Mouse (Mus musculus) spleen, adult 2 months (tissue): ENCODE data around the gene Cd3eap. TPM values are rescaled to one million over a fixed set of nuclear protein-coding genes. Genes with fewer than 3 reads are reported as not detected.

Experiments used
- DNase-seq, 2 experiments: peaks; one replicate each; pipeline versions ENCODE4 v3.0.0 to v3.0.0-alpha.2; 2012 to 2021; ENCODE audit warnings: low spot score in 2 of 2, low read depth in 1 of 2
- H3K27ac ChIP-seq: fragments of 200-500 bp; 2 replicates; pipeline ENCODE4 v1.5.1; 2012; ENCODE audit warnings: low read length, inconsistent platforms; ENCODE audit not compliant: insufficient read depth
- H3K27me3 ChIP-seq: fragments of 200-500 bp; 2 replicates; pipeline ENCODE4 v1.6.1; 2012; ENCODE audit warnings: mild to moderate bottlenecking, moderate library complexity, low read length, inconsistent platforms; ENCODE audit not compliant: control insufficient read depth, insufficient read depth
- H3K36me3 ChIP-seq: fragments of 200-500 bp; 2 replicates; pipeline ENCODE4 v1.6.1; 2012; ENCODE audit warnings: mild to moderate bottlenecking, low read length, inconsistent platforms; ENCODE audit not compliant: control insufficient read depth, insufficient read depth
- H3K4me1 ChIP-seq: fragments of 200-500 bp; 2 replicates; pipeline ENCODE4 v1.6.1; 2011; ENCODE audit warnings: inconsistent platforms; ENCODE audit not compliant: control insufficient read depth, insufficient read depth, insufficient read length
- H3K4me3 ChIP-seq: fragments of 200-500 bp; 2 replicates; pipeline ENCODE4 v1.5.1; 2011; ENCODE audit warnings: mild to moderate bottlenecking, inconsistent platforms; ENCODE audit not compliant: insufficient read depth, insufficient read length; ENCODE audit errors: extremely low read depth
- CTCF ChIP-seq: fragments of 200-500 bp; IDR thresholded peaks from 2 replicates; pipeline ENCODE4 v1.5.1; 2011; ENCODE audit warnings: mild to moderate bottlenecking, inconsistent platforms; ENCODE audit not compliant: insufficient read depth, insufficient read length, insufficient replicate concordance; ENCODE audit errors: extremely low read depth
- POLR2A ChIP-seq: fragments of 200-500 bp; IDR thresholded peaks from 2 replicates; pipeline ENCODE4 v1.6.1; 2011; ENCODE audit warnings: low read depth, low read length, inconsistent platforms
- WGBS: fragments of 180-500 bp; shearing (Covaris S2); methylation state at CpG from one replicate; pipeline ENCODE4 v1.1.7; 2018; 5-methylcytosine and 5-hydroxymethylcytosine counted together
- polyA plus RNA-seq: library from polyadenylated mRNA; depleted of rRNA; stranded (reverse); fragments of >200 nt; gene quantifications from 2 replicates; pipeline ENCODE4 v1.2.3, GENCODE M21; 2012

Gene Cd3eap
- polyA plus RNA-seq, 1 experiment: 5.8 TPM

GRCm38 (mm10) chr7:19344237-19344847 is 14.9 kb downstream of the Cd3eap start, which contains the start of gene Ercc1:
Gene Ercc1, plus strand, starts transcription at chr7:19344778.
- Histone ChIP-seq H3K27ac (peak within 1 kb of the TSS; percentile 94), H3K36me3 (peaks cover 5% of the 10 kb centered on the region), H3K4me3 (peak within 1 kb of the TSS; percentile 92), H3K27me3 (peaks cover 9% of the 10 kb centered on the region), H3K4me1 (peaks cover 13% of the 10 kb centered on the region)
- no peak for DNase-seq
- 10% methylated on average over 12 of the region's 12 CpGs for WGBS
- TF ChIP-seq POLR2A (no peak), CTCF (no peak)

GRCm38 (mm10) chr7:19343210-19343808 is 16.0 kb downstream of the Cd3eap start:
- Histone ChIP-seq H3K4me1 (peaks cover 13% of the 10 kb centered on the region), H3K27me3 (peaks cover 9% of the 10 kb centered on the region), H3K36me3 (peaks cover under 1% of the 10 kb centered on the region; the same call in 1 of the 2 replicates), H3K4me3 (no peak overlapping the region), H3K27ac (no peak overlapping the region)
- TF ChIP-seq POLR2A (no peak), CTCF (peak; percentile 91; the same call in 1 of the 2 replicates)
- peak in 1 of 2 experiments; percentile 67 for DNase-seq
- under 1% methylated on average over 11 of the region's 11 CpGs for WGBS

GRCm38 (mm10) chr7:19342481-19343027 is 16.7 kb downstream of the Cd3eap start:
- Histone ChIP-seq H3K27me3 (peaks cover 9% of the 10 kb centered on the region), H3K36me3 (no peaks in the 10 kb centered on the region), H3K4me1 (peaks cover 13% of the 10 kb centered on the region), H3K27ac (no peak overlapping the region), H3K4me3 (peak overlapping the region; percentile 44; the same call in 1 of the 2 replicates)
- no peak for TF ChIP-seq POLR2A
- peak; percentile 87 for TF ChIP-seq CTCF
- peak in 1 of 2 experiments; percentile 73 for DNase-seq
- under 1% methylated on average over 27 of the region's 27 CpGs for WGBS

GRCm38 (mm10) chr7:19341761-19342409 is 17.4 kb downstream of the Cd3eap start:
- peaks cover 13% of the 10 kb centered on the region for H3K4me1 ChIP-seq
- WGBS: 1% methylated on average over 41 of the region's 41 CpGs
- no peak overlapping the region for H3K27ac ChIP-seq
- peaks cover 9% of the 10 kb centered on the region for H3K27me3 ChIP-seq
- no peak for DNase-seq
- no peak overlapping the region for H3K4me3 ChIP-seq
- no peaks in the 10 kb centered on the region for H3K36me3 ChIP-seq
- TF ChIP-seq POLR2A (no peak), CTCF (no peak)

- Histone ChIP-seq H3K36me3 (no peaks in the 10 kb centered on the region), H3K27me3 (peaks cover 9% of the 10 kb centered on the region), H3K4me1 (peaks cover 13% of the 10 kb centered on the region), H3K27ac (no peak overlapping the region), H3K4me3 (no peak overlapping the region)
- TF ChIP-seq POLR2A (no peak), CTCF (no peak)
- DNase-seq: no peak
- WGBS: 40% methylated on average over 10 of the region's 10 CpGs
Measured at GRCm38 (mm10) chr7:19341250-19341649, 18.0 kb downstream of the Cd3eap start.

GRCm38 (mm10) chr7:19338596-19338995 is 20.7 kb downstream of the Cd3eap start:
- no peak for TF ChIP-seq CTCF
- no peak for TF ChIP-seq POLR2A
- no peak for DNase-seq
- H3K27me3 ChIP-seq: peaks cover 9% of the 10 kb centered on the region
- H3K36me3 ChIP-seq: no peaks in the 10 kb centered on the region
- no peak overlapping the region for H3K27ac ChIP-seq
- H3K4me1 ChIP-seq: peaks cover 6% of the 10 kb centered on the region
- no peak overlapping the region for H3K4me3 ChIP-seq
- WGBS: 77% methylated on average over 7 of the region's 7 CpGs

- 66% methylated on average over 2 of the region's 2 CpGs for WGBS
- DNase-seq: no peak
- no peak overlapping the region for H3K27ac ChIP-seq
- H3K4me1 ChIP-seq: peaks cover 7% of the 10 kb centered on the region
- H3K4me3 ChIP-seq: no peak overlapping the region
- TF ChIP-seq CTCF (no peak), POLR2A (no peak)
- H3K27me3 ChIP-seq: peaks cover 9% of the 10 kb centered on the region
- no peaks in the 10 kb centered on the region for H3K36me3 ChIP-seq
Measured at GRCm38 (mm10) chr7:19338060-19338459, 21.2 kb downstream of the Cd3eap start.
